Comparison of ENCODE assay signal across 17 mouse cellular contexts in genomic region chr6:111820265-111820664, GRCm38 (mm10).
"Had no signal": no experiment of that assay in that cellular context is flagged by ENCODE, and none has a peak within 500 bp of the region (broad histone marks: within the 10 kb centered on the region; RNA-seq: fewer than 3 reads in every experiment).

No protein-coding gene starts in this region.

- H3K36me3 ChIP-seq: midbrain, embryonic 10.5 days; midbrain, embryonic 12.5 days; neural tube, embryonic 13.5 days; neural tube, embryonic 15.5 days had no signal

- H3K4me3 ChIP-seq: midbrain, embryonic 10.5 days; midbrain, embryonic 12.5 days; myocyte; neural tube, embryonic 13.5 days; neural tube, embryonic 15.5 days had no signal

- H3K9ac ChIP-seq: lung, embryonic 14.5 days; midbrain, embryonic 12.5 days; neural tube, embryonic 13.5 days; neural tube, embryonic 15.5 days had no signal

- H3K9me3 ChIP-seq: midbrain, embryonic 10.5 days; midbrain, embryonic 12.5 days; neural tube, embryonic 13.5 days; neural tube, embryonic 15.5 days had no signal

- H3K4me1 ChIP-seq: midbrain, embryonic 10.5 days; midbrain, embryonic 12.5 days had no signal

- H3K27ac ChIP-seq: midbrain, embryonic 10.5 days; midbrain, embryonic 12.5 days; neural tube, embryonic 13.5 days; neural tube, embryonic 15.5 days had no signal

- H3K4me2 ChIP-seq: lung, embryonic 14.5 days; midbrain, embryonic 12.5 days; neural tube, embryonic 13.5 days; neural tube, embryonic 15.5 days had no signal

- DNase-seq: lung, adult 18-20 months; lung, embryonic 14.5 days; lung, postnatal 10 days; lung, postnatal 4 days; retina, postnatal 1 day; right cerebral cortex, adult 18-20 months; right cerebral cortex, postnatal 25 days; right cerebral cortex, postnatal 4 days; spleen, adult 18-20 months; thymus, adult 18-20 months; thymus, postnatal 14 days; thymus, postnatal 36 days had no signal

- H3K27me3 ChIP-seq: midbrain, embryonic 12.5 days; neural tube, embryonic 13.5 days; neural tube, embryonic 15.5 days had no signal
